Mouse (Mus musculus) c-Kit-positive CD71-negative TER-119-negative erythroid progenitor cells, embryonic 14.5 days (primary cell): ENCODE results near the gene Cacna1d.

Source experiments
- DNase-seq: peaks from one replicate; pipeline ENCODE4 v3.0.0-alpha.2; 2013; ENCODE audit warnings: low read depth

Gene Cacna1d

GRCm38 (mm10) chr14:30204526-30204925 is 286.7 kb downstream of the Cacna1d start:
- DNase-seq: no peak

- DNase-seq: no peak
These were observed 290.9 kb downstream of the Cacna1d start for GRCm38 (mm10) chr14:30200310-30200709.

GRCm38 (mm10) chr14:30198882-30199281 is 292.4 kb downstream of the Cacna1d start:
- DNase-seq: no peak

- no peak for DNase-seq
These were observed 293.1 kb downstream of the Cacna1d start for GRCm38 (mm10) chr14:30198116-30198515.

- no peak for DNase-seq
These were observed 294.3 kb downstream of the Cacna1d start for GRCm38 (mm10) chr14:30196959-30197358.

GRCm38 (mm10) chr14:30196235-30196634 is 295.0 kb downstream of the Cacna1d start:
- peak; percentile 52 for DNase-seq

- DNase-seq: no peak
These were observed 300.8 kb downstream of the Cacna1d start for GRCm38 (mm10) chr14:30190308-30190971.

- DNase-seq: no peak
These were observed 305.5 kb downstream of the Cacna1d start for GRCm38 (mm10) chr14:30185616-30186274.

GRCm38 (mm10) chr14:30184445-30185152 is 306.7 kb downstream of the Cacna1d start:
- DNase-seq: no peak

- no peak for DNase-seq
These were observed 307.2 kb downstream of the Cacna1d start for GRCm38 (mm10) chr14:30184013-30184412.

GRCm38 (mm10) chr14:30182624-30183524 is 308.4 kb downstream of the Cacna1d start:
- DNase-seq: no peak

GRCm38 (mm10) chr14:30178306-30178705 is 312.9 kb downstream of the Cacna1d start:
- DNase-seq: no peak

- no peak for DNase-seq
These were observed 313.4 kb downstream of the Cacna1d start for GRCm38 (mm10) chr14:30177850-30178249.

GRCm38 (mm10) chr14:30175362-30175761 is 315.9 kb downstream of the Cacna1d start:
- DNase-seq: no peak

GRCm38 (mm10) chr14:30172821-30173755 is 318.2 kb downstream of the Cacna1d start:
- no peak for DNase-seq

- no peak for DNase-seq
These were observed 319.7 kb downstream of the Cacna1d start for GRCm38 (mm10) chr14:30171593-30171992.

GRCm38 (mm10) chr14:30171008-30171407 is 320.2 kb downstream of the Cacna1d start:
- no peak for DNase-seq

- peak; percentile 19 for DNase-seq
These were observed 321.8 kb downstream of the Cacna1d start for GRCm38 (mm10) chr14:30169455-30169854.

- no peak for DNase-seq
These were observed 322.4 kb downstream of the Cacna1d start for GRCm38 (mm10) chr14:30168902-30169301.

GRCm38 (mm10) chr14:30168387-30168786 is 322.9 kb downstream of the Cacna1d start:
- DNase-seq: no peak

GRCm38 (mm10) chr14:30167606-30168005 is 323.6 kb downstream of the Cacna1d start:
- DNase-seq: no peak
